In genomic region chr16:23317411-23318047, GRCm38 (mm10) we compare ENCODE assay signal across 17 mouse cellular contexts.
DNase-seq lines count a peak whose midpoint lies in the region; ATAC-seq and TF ChIP-seq lines count a peak whose summit lies in the region.
"Had no signal": no experiment of that assay in that cellular context is flagged by ENCODE, and none has a peak within 500 bp of the region (broad histone marks: within the 10 kb centered on the region; RNA-seq: fewer than 3 reads in every experiment).

No protein-coding gene starts in this region.

- peaks cover 10% of the 10 kb centered on the region; the same call in 1 of the 2 replicates for H3K36me3 ChIP-seq in liver, adult 2 months (ENCODE audit: control insufficient read depth, insufficient read depth, low read length)
- 0 out of 2 replicates have a peak, but pooled peaks cover 5% of the 10 kb centered on the region for H3K36me3 ChIP-seq in intestine, embryonic 16.5 days (ENCODE audit: control insufficient read depth, insufficient read depth, low read length)
- H3K36me3 ChIP-seq in liver, postnatal 0 days (replicated peaks; ENCODE audit: insufficient read depth, low read length) = peaks cover 11% of the 10 kb centered on the region; the same call in 1 of the 2 replicates
- H3K36me3 ChIP-seq in neural tube, embryonic 15.5 days = peaks cover 10% of the 10 kb centered on the region

- TF ChIP-seq EP300 in liver, postnatal 0 days (IDR thresholded peaks at IDR 0.05; ENCODE audit: low read depth) = no peak

- peaks cover 6% of the 10 kb centered on the region; the same call in 1 of the 2 replicates for H3K79me2 ChIP-seq in liver, adult 2 months (ENCODE audit: control insufficient read depth, insufficient read depth, low read length)

- H3K4me3 ChIP-seq in liver, adult 2 months (ENCODE audit: insufficient read depth, low read depth, low read length) = no peak overlapping the region; the same call in 1 of the 2 replicates
- H3K4me3 ChIP-seq in embryonic fibroblast, embryonic 13.5 days (ENCODE audit: insufficient read depth, low read length) = no peak overlapping the region
- no peak overlapping the region for H3K4me3 ChIP-seq in intestine, embryonic 16.5 days (ENCODE audit: low read length)
- H3K4me3 ChIP-seq in liver, postnatal 0 days (ENCODE audit: low read depth, low read length) = peak overlapping the region; percentile 1; the same call in 1 of the 2 replicates
- H3K4me3 ChIP-seq in neural tube, embryonic 15.5 days (replicated peaks) = no peak overlapping the region
- H3K4me3 ChIP-seq: erythroblast, embryonic 14.5 days; forebrain, embryonic 15.5 days; left cerebral cortex, adult 2 months; myocyte had no signal

- peaks cover 18% of the 10 kb centered on the region for H3K4me1 ChIP-seq in liver, adult 2 months (ENCODE audit: control insufficient read depth, insufficient read depth, low read length)
- H3K4me1 ChIP-seq in embryonic fibroblast, embryonic 13.5 days (ENCODE audit: control insufficient read depth, insufficient read depth, low read length) = peaks cover 5% of the 10 kb centered on the region
- H3K4me1 ChIP-seq in intestine, embryonic 16.5 days (ENCODE audit: control insufficient read depth, insufficient read depth, low read length) = peaks cover 3% of the 10 kb centered on the region
- H3K4me1 ChIP-seq in liver, postnatal 0 days (ENCODE audit: insufficient read depth) = peaks cover 30% of the 10 kb centered on the region
- H3K4me1 ChIP-seq in neural tube, embryonic 15.5 days = no peaks in the 10 kb centered on the region
- H3K4me1 ChIP-seq: forebrain, embryonic 15.5 days had no signal

- TF ChIP-seq POLR2A in liver, adult 2 months (IDR thresholded peaks at IDR 0.05; ENCODE audit: extremely low read depth, insufficient read depth, low read length) = no peak
- no peak for TF ChIP-seq POLR2A in embryonic fibroblast, embryonic 13.5 days (IDR thresholded peaks at IDR 0.05; ENCODE audit: low read depth, low read length)

- peak; percentile 78 for ATAC-seq in intestine, embryonic 16.5 days
- ATAC-seq in liver, postnatal 0 days = peak; percentile 35; the same call in 1 of the 2 replicates
- ATAC-seq in neural tube, embryonic 15.5 days (ENCODE audit: low FRiP score) = no peak
- ATAC-seq: forebrain, embryonic 15.5 days; hindbrain, embryonic 16.5 days had no signal

- 17% methylated on average over 7 of the region's 7 CpGs for WGBS in liver, adult 2 months
- 23% methylated on average over 7 of the region's 7 CpGs for WGBS in intestine, embryonic 16.5 days
- 56% methylated on average over 7 of the region's 7 CpGs for WGBS in liver, postnatal 0 days (ENCODE audit: insufficient replicate concordance)
- WGBS in neural tube, embryonic 15.5 days = 91% methylated on average over 7 of the region's 7 CpGs

- H3K27ac ChIP-seq in liver, adult 2 months (replicated peaks; ENCODE audit: insufficient read depth, low read depth, low read length) = peak overlapping the region; percentile 93
- peak overlapping the region; percentile 12; the same call in 1 of the 2 replicates for H3K27ac ChIP-seq in embryonic fibroblast, embryonic 13.5 days (ENCODE audit: insufficient read depth, low read length)
- peak overlapping the region; percentile 76 for H3K27ac ChIP-seq in intestine, embryonic 16.5 days (ENCODE audit: low read length)
- peak overlapping the region; percentile 76 for H3K27ac ChIP-seq in liver, postnatal 0 days (ENCODE audit: low read depth)
- no peak overlapping the region for H3K27ac ChIP-seq in neural tube, embryonic 15.5 days (replicated peaks)
- H3K27ac ChIP-seq: forebrain, embryonic 15.5 days; left cerebral cortex, adult 2 months had no signal

- H3K4me2 ChIP-seq in intestine, embryonic 16.5 days (ENCODE audit: low read depth, low read length) = 0 out of 2 replicates have a peak overlapping the region, but pooled peaks have one; percentile 17
- H3K4me2 ChIP-seq in liver, postnatal 0 days (ENCODE audit: low read depth, low read length) = peak overlapping the region; percentile 50
- no peak overlapping the region for H3K4me2 ChIP-seq in neural tube, embryonic 15.5 days
- H3K4me2 ChIP-seq: forebrain, embryonic 15.5 days had no signal

- no peaks in the 10 kb centered on the region for H3K9me3 ChIP-seq in intestine, embryonic 16.5 days (ENCODE audit: control insufficient read depth, low read length)
- H3K9me3 ChIP-seq in liver, postnatal 0 days (ENCODE audit: low read length) = no peaks in the 10 kb centered on the region
- no peaks in the 10 kb centered on the region for H3K9me3 ChIP-seq in neural tube, embryonic 15.5 days (replicated peaks)
- H3K9me3 ChIP-seq: forebrain, embryonic 15.5 days had no signal

- peak; percentile 87 for DNase-seq in liver, adult 2 months (ENCODE audit: extremely low read depth, low read depth, low spot score)
- no peak for DNase-seq in liver
- DNase-seq in liver, postnatal 0 days = no peak
- DNase-seq in cerebellum, postnatal 4 days (ENCODE audit: low spot score in 2 of 2) = no peak
- DNase-seq: cerebellum, postnatal 14 days; heart, postnatal 4 days; kidney, postnatal 14 days; midbrain, embryonic 14.5 days; thymus, postnatal 14 days had no signal

- peak overlapping the region; percentile 54 for H3K9ac ChIP-seq in liver, adult 2 months (ENCODE audit: low read depth, low read length)
- H3K9ac ChIP-seq in intestine, embryonic 16.5 days (ENCODE audit: low read depth, low read length) = no peak overlapping the region
- peak overlapping the region; percentile 8; the same call in 1 of the 2 replicates for H3K9ac ChIP-seq in liver, postnatal 0 days (replicated peaks)
- no peak overlapping the region for H3K9ac ChIP-seq in neural tube, embryonic 15.5 days (replicated peaks)
- H3K9ac ChIP-seq: forebrain, embryonic 15.5 days had no signal

- no peaks in the 10 kb centered on the region for H3K27me3 ChIP-seq in liver, adult 2 months (ENCODE audit: control insufficient read depth, insufficient read depth, low read length)
- H3K27me3 ChIP-seq in intestine, embryonic 16.5 days (replicated peaks; ENCODE audit: control insufficient read depth, insufficient read depth, low read length) = no peaks in the 10 kb centered on the region
- no peaks in the 10 kb centered on the region for H3K27me3 ChIP-seq in liver, postnatal 0 days (ENCODE audit: insufficient read depth, low read length)
- no peaks in the 10 kb centered on the region for H3K27me3 ChIP-seq in neural tube, embryonic 15.5 days (replicated peaks)
- H3K27me3 ChIP-seq: forebrain, embryonic 15.5 days had no signal

- TF ChIP-seq CTCF in liver, adult 2 months (IDR thresholded peaks at IDR 0.05; ENCODE audit: low read depth, low read length) = no peak
- no peak for TF ChIP-seq CTCF in embryonic fibroblast, embryonic 13.5 days (IDR thresholded peaks at IDR 0.05; ENCODE audit: borderline replicate concordance, insufficient read depth, low read length)
- no peak for TF ChIP-seq CTCF in liver, postnatal 0 days (IDR thresholded peaks at IDR 0.05; ENCODE audit: low read depth)

Comparison
In these comparisons a context has a peak if more than half of its experiments do, and no peak if none do; other contexts are left out.
1. H3K9ac ChIP-seq: peak in liver, adult 2 months (single experiment) and liver, postnatal 0 days (single experiment); none in intestine, embryonic 16.5 days (single experiment) and neural tube, embryonic 15.5 days (single experiment).